Mouse (Mus musculus): ENCODE measurements at regions not wholly inside any gene's neighbourhood (a gene's known extent, or its start where the extent isn't known, plus 50 kb on each side); places are given as distances from the start of the nearest gene placed in this dataset.

- no peaks in the 10 kb centered on the region for H3K79me2 ChIP-seq (replicated peaks; ENCODE audit: control insufficient read depth, extremely low read depth, insufficient read depth, poor library complexity, severe bottlenecking)
- H3K4me2 ChIP-seq (ENCODE audit: insufficient read depth, low read depth, poor library complexity, severe bottlenecking) = no peak overlapping the region
- TF ChIP-seq CHD2 (IDR thresholded peaks at IDR 0.05; ENCODE audit: low read length) (no peak), ZC3H11A (IDR thresholded peaks at IDR 0.05; ENCODE audit: low read depth, low read length) (no peak), TBP (conservative IDR thresholded peaks at IDR 0.05; ENCODE audit: low read depth, low read length) (no peak), IRF4 (IDR thresholded peaks at IDR 0.05; ENCODE audit: low read depth, low read length) (no peak), CTCF (conservative IDR thresholded peaks at IDR 0.05 in 1 of 2, IDR thresholded peaks at IDR 0.05 in 1 of 2; ENCODE audit: low read depth in 2 of 2, low read length in 2 of 2) (no peak), SMC3 (IDR thresholded peaks at IDR 0.05; ENCODE audit: low read depth, low read length) (no peak), JUN (IDR thresholded peaks at IDR 0.05; ENCODE audit: insufficient read depth, low read depth, low read length) (no peak), CHD1 (IDR thresholded peaks at IDR 0.05; ENCODE audit: low read depth, low read length) (no peak), ZMIZ1 (IDR thresholded peaks at IDR 0.05; ENCODE audit: low read depth, low read length) (no peak), RAD21 (IDR thresholded peaks at IDR 0.05; ENCODE audit: low read depth, low read length) (no peak), MXI1 (IDR thresholded peaks at IDR 0.05; ENCODE audit: low read depth, low read length) (no peak), PAX5 (IDR thresholded peaks at IDR 0.05; ENCODE audit: low read length) (no peak), GABPA (IDR thresholded peaks at IDR 0.05; ENCODE audit: insufficient replicate concordance, low read depth, low read length) (no peak), MYC (IDR thresholded peaks at IDR 0.05; ENCODE audit: low read depth, low read length) (no peak), ETS1 (conservative IDR thresholded peaks at IDR 0.05; ENCODE audit: low read depth, low read length) (no peak), BHLHE40 (IDR thresholded peaks at IDR 0.05; ENCODE audit: low read depth, low read length) (no peak), SIN3A (IDR thresholded peaks at IDR 0.05; ENCODE audit: low read length) (no peak), KAT2A (IDR thresholded peaks at IDR 0.05; ENCODE audit: insufficient replicate concordance, low read length) (no peak), POLR2AphosphoS2 (IDR thresholded peaks at IDR 0.05; ENCODE audit: low read depth, low read length) (no peak)
- no peak overlapping the region for H3K4me3 ChIP-seq (replicated peaks in 1 of 3; ENCODE audit: low read depth in 2 of 3, low read length in 2 of 3, poor library complexity in 1 of 3)
- dilution Hi-C loops (cut with MboI; ENCODE audit: extremely low pct_ligation_motif_present, extremely low pct_unique_long_range_greater_than_20kb, low sequenced_read_pairs) (no loop called here), in situ Hi-C loops (cut with MboI; ENCODE audit: low pct_ligation_motif_present, low pct_unique_long_range_greater_than_20kb, low sequenced_read_pairs) (no loop called here)
- H3K9ac ChIP-seq (ENCODE audit: insufficient read depth, low read depth) = no peak overlapping the region
- DNase-seq (ENCODE audit: extremely low read depth) = no peak
- no peak overlapping the region for H3K27ac ChIP-seq (ENCODE audit: insufficient read depth, low read depth)
- H3K9me3 ChIP-seq (replicated peaks; ENCODE audit: low read length) = no peaks in the 10 kb centered on the region
- H3K4me1 ChIP-seq (ENCODE audit: control insufficient read depth in 1 of 2, insufficient read depth in 2 of 2) = peaks cover 0 to 4% of the 10 kb centered on the region in 2 experiments; a peak in 1 of 4 replicates
- H3K27me3 ChIP-seq (replicated peaks) = no peaks in the 10 kb centered on the region
- no peaks in the 10 kb centered on the region for H3K36me3 ChIP-seq (replicated peaks in 1 of 2; ENCODE audit: control insufficient read depth in 1 of 2, insufficient read depth in 1 of 2, low read length in 1 of 2)
Measured at GRCm38 (mm10) chr1:137561686-137562085, 601.4 kb upstream of the Nr5a2 start.

- dilution Hi-C loops (cut with MboI; ENCODE audit: extremely low pct_ligation_motif_present, extremely low pct_unique_long_range_greater_than_20kb, low sequenced_read_pairs) (no loop called here), in situ Hi-C loops (cut with MboI; ENCODE audit: low pct_ligation_motif_present, low pct_unique_long_range_greater_than_20kb, low sequenced_read_pairs) (no loop called here)
- Histone ChIP-seq H3K4me2 (ENCODE audit: insufficient read depth, low read depth, poor library complexity, severe bottlenecking) (no peak overlapping the region), H3K36me3 (replicated peaks in 1 of 2; ENCODE audit: control insufficient read depth in 1 of 2, insufficient read depth in 1 of 2, low read length in 1 of 2) (no peaks in the 10 kb centered on the region), H3K27me3 (replicated peaks) (no peaks in the 10 kb centered on the region), H3K79me2 (replicated peaks; ENCODE audit: control insufficient read depth, extremely low read depth, insufficient read depth, poor library complexity, severe bottlenecking) (no peaks in the 10 kb centered on the region), H3K27ac (ENCODE audit: insufficient read depth, low read depth) (no peak overlapping the region), H3K4me1 (ENCODE audit: control insufficient read depth in 1 of 2, insufficient read depth in 2 of 2) (peaks cover 0 to 1% of the 10 kb centered on the region in 2 experiments; a peak in 1 of 4 replicates), H3K9ac (ENCODE audit: insufficient read depth, low read depth) (no peak overlapping the region), H3K9me3 (replicated peaks; ENCODE audit: low read length) (no peaks in the 10 kb centered on the region), H3K4me3 (replicated peaks in 1 of 3; ENCODE audit: low read depth in 2 of 3, low read length in 2 of 3, poor library complexity in 1 of 3) (no peak overlapping the region)
- TF ChIP-seq EP300 (IDR thresholded peaks at IDR 0.05; ENCODE audit: low read length) = no peak
- no peak for TF ChIP-seq MAFK (IDR thresholded peaks at IDR 0.05; ENCODE audit: insufficient replicate concordance, low read length)
- no peak for TF ChIP-seq ZMIZ1 (IDR thresholded peaks at IDR 0.05; ENCODE audit: low read depth, low read length)
- TF ChIP-seq MEF2A (IDR thresholded peaks at IDR 0.05; ENCODE audit: borderline replicate concordance, low read depth, low read length) = no peak
- no peak for TF ChIP-seq CTCF (conservative IDR thresholded peaks at IDR 0.05 in 1 of 2, IDR thresholded peaks at IDR 0.05 in 1 of 2; ENCODE audit: low read depth in 2 of 2, low read length in 2 of 2)
- no peak for TF ChIP-seq RCOR1 (conservative IDR thresholded peaks at IDR 0.05; ENCODE audit: low read depth, low read length)
- no peak for TF ChIP-seq USF1 (IDR thresholded peaks at IDR 0.05; ENCODE audit: low read depth, low read length)
- no peak for TF ChIP-seq SIN3A (IDR thresholded peaks at IDR 0.05; ENCODE audit: low read length)
- no peak for TF ChIP-seq CHD1 (IDR thresholded peaks at IDR 0.05; ENCODE audit: low read depth, low read length)
- TF ChIP-seq JUND (conservative IDR thresholded peaks at IDR 0.05; ENCODE audit: low read depth, low read length) = no peak
- TF ChIP-seq MAX (IDR thresholded peaks at IDR 0.05; ENCODE audit: low read length) = no peak
- TF ChIP-seq POLR2A (IDR thresholded peaks at IDR 0.05; ENCODE audit: low read depth, low read length) = no peak
- TF ChIP-seq CHD2 (IDR thresholded peaks at IDR 0.05; ENCODE audit: low read length) = no peak
- TF ChIP-seq PAX5 (IDR thresholded peaks at IDR 0.05; ENCODE audit: low read length) = no peak
- TF ChIP-seq IRF4 (IDR thresholded peaks at IDR 0.05; ENCODE audit: low read depth, low read length) = no peak
- TF ChIP-seq GABPA (IDR thresholded peaks at IDR 0.05; ENCODE audit: insufficient replicate concordance, low read depth, low read length) = no peak
- no peak for DNase-seq (ENCODE audit: extremely low read depth)
Measured at GRCm38 (mm10) chr1:137560389-137561268, 600.4 kb upstream of the Nr5a2 start.
